Mouse (Mus musculus): ENCODE results near the gene Gda. TPM values are rescaled to one million over a fixed set of nuclear protein-coding genes. Genes with fewer than 3 reads are reported as not detected.
A peak's percentile ranks its signal among the peaks of the same experiment; 100 is the strongest.

Gene Gda
- total and polyA plus RNA-seq, 2 experiments from 2014 or later = 9.7 to 50.6 TPM

GRCm38 (mm10) chr19:21495817-21496216 is 22.6 kb upstream of the Gda start:
- Histone ChIP-seq H3K36me3 (ENCODE audit: insufficient read depth) (no peaks in the 10 kb centered on the region), H3K4me3 (ENCODE audit: low read depth, low read length) (no peak overlapping the region), H3K9me3 (ENCODE audit: low read length) (no peaks in the 10 kb centered on the region), H3K4me2 (ENCODE audit: low read depth) (no peak overlapping the region), H3K4me1 (ENCODE audit: insufficient read depth) (no peaks in the 10 kb centered on the region), H3K9ac (no peak overlapping the region), H3K27me3 (ENCODE audit: insufficient read depth, low read length) (no peaks in the 10 kb centered on the region), H3K27ac (ENCODE audit: low read depth, low read length) (0 out of 2 replicates have a peak overlapping the region, but pooled peaks have one; percentile 21)
- no peak for DNase-seq
- ATAC-seq = no peak
- 86% methylated on average over 4 of the region's 4 CpGs for WGBS
- TF ChIP-seq CTCF (IDR thresholded peaks at IDR 0.05; ENCODE audit: low read depth) = no peak

- no peak for ATAC-seq
- H3K9ac ChIP-seq = no peak overlapping the region
- H3K27ac ChIP-seq (ENCODE audit: low read depth, low read length) = no peak overlapping the region
- no peaks in the 10 kb centered on the region for H3K4me1 ChIP-seq (ENCODE audit: insufficient read depth)
- H3K27me3 ChIP-seq (ENCODE audit: insufficient read depth, low read length) = no peaks in the 10 kb centered on the region
- no peak for DNase-seq
- no peak overlapping the region for H3K4me2 ChIP-seq (ENCODE audit: low read depth)
- H3K9me3 ChIP-seq (ENCODE audit: low read length) = no peaks in the 10 kb centered on the region
- H3K4me3 ChIP-seq (ENCODE audit: low read depth, low read length) = no peak overlapping the region
- 79% methylated on average over 10 of the region's 10 CpGs for WGBS
- no peaks in the 10 kb centered on the region for H3K36me3 ChIP-seq (ENCODE audit: insufficient read depth)
- no peak for TF ChIP-seq CTCF (IDR thresholded peaks at IDR 0.05; ENCODE audit: low read depth)
These were observed 20.7 kb upstream of the Gda start for GRCm38 (mm10) chr19:21493807-21494521.

GRCm38 (mm10) chr19:21491391-21491790 is 18.1 kb upstream of the Gda start:
- no peak overlapping the region for H3K4me2 ChIP-seq (ENCODE audit: low read depth)
- H3K27me3 ChIP-seq (ENCODE audit: insufficient read depth, low read length) = no peaks in the 10 kb centered on the region
- no peak for ATAC-seq
- no peak overlapping the region for H3K4me3 ChIP-seq (ENCODE audit: low read depth, low read length)
- no peak overlapping the region for H3K9ac ChIP-seq
- no peak for DNase-seq
- no peak overlapping the region for H3K27ac ChIP-seq (ENCODE audit: low read depth, low read length)
- H3K9me3 ChIP-seq (ENCODE audit: low read length) = no peaks in the 10 kb centered on the region
- H3K36me3 ChIP-seq (ENCODE audit: insufficient read depth) = no peaks in the 10 kb centered on the region
- no peaks in the 10 kb centered on the region for H3K4me1 ChIP-seq (ENCODE audit: insufficient read depth)
- TF ChIP-seq CTCF (IDR thresholded peaks at IDR 0.05; ENCODE audit: low read depth) = no peak

DNA sequence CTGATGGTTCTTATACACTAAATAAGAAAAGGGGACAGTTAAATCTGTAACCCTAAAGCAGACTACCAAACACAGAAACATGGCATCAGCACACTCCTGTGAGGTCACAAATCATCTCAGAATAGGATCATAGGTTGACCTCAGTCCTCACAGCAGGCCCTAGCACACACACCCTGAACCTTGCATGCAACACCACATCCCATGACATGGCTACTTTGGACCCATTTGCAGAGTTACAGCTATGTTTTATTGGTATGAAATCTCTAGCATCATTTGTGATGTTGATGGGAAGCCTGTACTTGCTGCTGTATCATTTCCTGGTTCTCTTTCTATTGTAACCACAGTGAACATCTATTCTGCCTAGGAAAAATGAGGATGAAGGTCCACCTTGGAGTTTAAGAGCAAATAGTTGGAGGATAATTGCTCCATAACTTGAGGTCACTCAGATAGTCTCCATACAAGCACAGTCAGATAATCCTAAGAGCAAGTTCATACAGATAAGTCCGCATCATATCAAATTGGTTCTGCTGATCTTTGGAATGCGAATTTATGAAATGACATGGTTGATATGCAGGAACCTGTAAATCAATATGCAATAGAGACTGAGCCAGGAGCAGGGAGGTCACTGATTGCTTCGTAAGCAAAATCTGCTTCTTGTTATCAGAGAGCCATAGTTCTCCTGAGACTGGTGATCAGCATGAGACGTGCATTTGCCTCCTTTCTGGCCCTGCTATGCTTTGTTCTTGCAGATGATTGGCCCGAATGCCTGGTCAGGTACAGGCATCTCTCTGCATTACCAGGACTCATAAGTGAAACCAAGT is 14.1 kb upstream of the Gda start:
- WGBS = 90% methylated on average over 5 of the region's 5 CpGs
- Histone ChIP-seq H3K9me3 (ENCODE audit: low read length) (no peaks in the 10 kb centered on the region), H3K27ac (ENCODE audit: low read depth, low read length) (no peak overlapping the region), H3K36me3 (ENCODE audit: insufficient read depth) (no peaks in the 10 kb centered on the region), H3K27me3 (ENCODE audit: insufficient read depth, low read length) (no peaks in the 10 kb centered on the region), H3K4me3 (ENCODE audit: low read depth, low read length) (no peak overlapping the region), H3K4me2 (ENCODE audit: low read depth) (no peak overlapping the region), H3K9ac (no peak overlapping the region), H3K4me1 (ENCODE audit: insufficient read depth) (no peaks in the 10 kb centered on the region)
- DNase-seq (no peak), ATAC-seq (no peak)
- TF ChIP-seq CTCF (IDR thresholded peaks at IDR 0.05; ENCODE audit: low read depth) = no peak

GRCm38 (mm10) chr19:21482096-21482495 is 8.9 kb upstream of the Gda start:
- DNase-seq (no peak), ATAC-seq (no peak)
- Histone ChIP-seq H3K4me2 (ENCODE audit: low read depth) (no peak overlapping the region), H3K9ac (no peak overlapping the region), H3K4me1 (ENCODE audit: insufficient read depth) (peaks cover 12% of the 10 kb centered on the region; the same call in 1 of the 2 replicates), H3K36me3 (ENCODE audit: insufficient read depth) (no peaks in the 10 kb centered on the region), H3K27me3 (ENCODE audit: insufficient read depth, low read length) (no peaks in the 10 kb centered on the region), H3K4me3 (ENCODE audit: low read depth, low read length) (no peak overlapping the region), H3K27ac (ENCODE audit: low read depth, low read length) (no peak overlapping the region), H3K9me3 (ENCODE audit: low read length) (no peaks in the 10 kb centered on the region)
- WGBS = 80% methylated on average over 2 of the region's 2 CpGs
- no peak for TF ChIP-seq CTCF (IDR thresholded peaks at IDR 0.05; ENCODE audit: low read depth)

GRCm38 (mm10) chr19:21481031-21481430 is 7.8 kb upstream of the Gda start:
- no peak overlapping the region for H3K4me3 ChIP-seq (ENCODE audit: low read depth, low read length)
- no peak for TF ChIP-seq CTCF (IDR thresholded peaks at IDR 0.05; ENCODE audit: low read depth)
- peaks cover 14% of the 10 kb centered on the region; the same call in 1 of the 2 replicates for H3K4me1 ChIP-seq (ENCODE audit: insufficient read depth)
- WGBS = 96% methylated on average over 1 of the region's 1 CpGs
- no peak overlapping the region for H3K27ac ChIP-seq (ENCODE audit: low read depth, low read length)
- DNase-seq (no peak), ATAC-seq (no peak)
- no peak overlapping the region for H3K4me2 ChIP-seq (ENCODE audit: low read depth)
- H3K36me3 ChIP-seq (ENCODE audit: insufficient read depth) = no peaks in the 10 kb centered on the region
- H3K9me3 ChIP-seq (ENCODE audit: low read length) = no peaks in the 10 kb centered on the region
- no peak overlapping the region for H3K9ac ChIP-seq
- no peaks in the 10 kb centered on the region for H3K27me3 ChIP-seq (ENCODE audit: insufficient read depth, low read length)

- no peak overlapping the region; the same call in 1 of the 2 replicates for H3K4me2 ChIP-seq (ENCODE audit: low read depth)
These were observed 6.8 kb upstream of the Gda start for GRCm38 (mm10) chr19:21480053-21480419.

More at GRCm38 (mm10) chr19:21480053-21480419, 6.8 kb upstream of the Gda start:
- H3K9ac ChIP-seq = peak overlapping the region; percentile 39; the same call in 1 of the 2 replicates
- no peak for DNase-seq
- H3K27me3 ChIP-seq (ENCODE audit: insufficient read depth, low read length) = no peaks in the 10 kb centered on the region
- WGBS = 41% methylated on average over 2 of the region's 2 CpGs
- peaks cover 14% of the 10 kb centered on the region; the same call in 1 of the 2 replicates for H3K4me1 ChIP-seq (ENCODE audit: insufficient read depth)
- TF ChIP-seq CTCF (IDR thresholded peaks at IDR 0.05; ENCODE audit: low read depth) = no peak
- H3K9me3 ChIP-seq (ENCODE audit: low read length) = no peaks in the 10 kb centered on the region
- H3K4me3 ChIP-seq (ENCODE audit: low read depth, low read length) = no peak overlapping the region
- ATAC-seq = peak; percentile 59; the same call in 1 of the 2 replicates
- no peaks in the 10 kb centered on the region for H3K36me3 ChIP-seq (ENCODE audit: insufficient read depth)
- peak overlapping the region; percentile 88 for H3K27ac ChIP-seq (ENCODE audit: low read depth, low read length)

All from forebrain, postnatal 0 days (tissue).